Mouse (Mus musculus) brain, embryonic 14.5 days (tissue): ENCODE data around the gene Tctex1d2.

Source experiments
- CTCF ChIP-seq: fragments of 200-500 bp; IDR thresholded peaks from 2 replicates; pipeline ENCODE4 v1.5.1; 2012; ENCODE audit warnings: inconsistent platforms, mild to moderate bottlenecking, moderate library complexity, borderline replicate concordance; ENCODE audit not compliant: insufficient read depth, insufficient read length; ENCODE audit errors: extremely low read depth
- POLR2A ChIP-seq: fragments of 200-500 bp; IDR thresholded peaks from 2 replicates; pipeline ENCODE4 v1.6.1; 2012; ENCODE audit warnings: mild to moderate bottlenecking, inconsistent platforms, borderline replicate concordance; ENCODE audit not compliant: poor library complexity, insufficient read depth, insufficient read length, severe bottlenecking; ENCODE audit errors: extremely low read depth

DNA sequence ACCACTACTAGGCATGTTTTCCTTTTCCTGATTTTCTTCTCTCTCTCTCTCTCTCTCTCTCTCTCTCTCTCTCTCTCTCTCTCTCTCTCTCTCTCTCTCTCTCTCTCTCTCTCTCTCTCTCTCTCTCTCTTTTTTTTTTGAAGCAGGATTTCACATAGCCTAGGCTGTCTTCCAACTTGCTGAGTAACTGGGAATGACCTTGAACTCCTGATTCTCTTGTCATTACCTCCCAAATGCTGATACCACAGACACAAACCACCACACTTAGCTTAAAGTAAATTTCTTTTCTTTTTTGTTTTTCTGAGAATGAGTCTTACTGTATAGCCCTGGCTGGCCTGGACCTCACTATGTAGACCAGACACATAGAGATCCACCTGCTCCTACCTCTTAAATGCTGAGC lies 15.2 kb downstream of the Tctex1d2 start:
- no peak for TF ChIP-seq POLR2A
- TF ChIP-seq CTCF: no peak
